Mouse (Mus musculus) adrenal gland, adult 2 months (tissue): ENCODE results near the gene Gm20388. TPM values are rescaled to one million over a fixed set of nuclear protein-coding genes. Genes with fewer than 3 reads are reported as not detected.
A peak's percentile ranks its signal among the peaks of the same experiment; 100 is the strongest.

Source experiments
- DNase-seq: peaks from one replicate; pipeline ENCODE4 v3.0.0; 2021
- polyA plus RNA-seq: library from polyadenylated mRNA; depleted of rRNA; stranded (reverse); fragments of >200 nt; gene quantifications from 2 replicates; pipeline ENCODE4 v1.2.3, GENCODE M21; 2012
- total RNA-seq, 2 experiments: library from RNA; stranded (reverse); gene quantifications; 2 replicates each; pipeline ENCODE4 v1.2.3; 2021

Gm20388 gene
- total and polyA plus RNA-seq, 3 experiments: 5.9 to 50.1 (median 9.9) TPM

- no peak for DNase-seq
These were observed 2060.9 kb downstream of the Gm20388 start for GRCm38 (mm10) chr8:121971488-121972058.

- DNase-seq: no peak
These were observed 2063.3 kb downstream of the Gm20388 start for GRCm38 (mm10) chr8:121973906-121974305.

- DNase-seq: no peak
These were observed 2067.4 kb downstream of the Gm20388 start for GRCm38 (mm10) chr8:121977819-121978590.

GRCm38 (mm10) chr8:121978670-121979069 lies 2068.0 kb downstream of the Gm20388 start:
- no peak for DNase-seq

- no peak for DNase-seq
These were observed 2070.3 kb downstream of the Gm20388 start for GRCm38 (mm10) chr8:121980792-121981519.

- DNase-seq: peak; percentile 64
These were observed 2070.9 kb downstream of the Gm20388 start for GRCm38 (mm10) chr8:121981520-121981895.

GRCm38 (mm10) chr8:121985673-121986072 lies 2075.0 kb downstream of the Gm20388 start:
- no peak for DNase-seq

GRCm38 (mm10) chr8:121987892-121988291 lies 2077.3 kb downstream of the Gm20388 start:
- DNase-seq: no peak

- DNase-seq: peak; percentile 79
These were observed 2080.0 kb downstream of the Gm20388 start for GRCm38 (mm10) chr8:121990506-121991255.

GRCm38 (mm10) chr8:121991611-121992010 lies 2081.0 kb downstream of the Gm20388 start:
- peak; percentile 34 for DNase-seq

GRCm38 (mm10) chr8:121992911-121993310 lies 2082.3 kb downstream of the Gm20388 start:
- DNase-seq: no peak

- no peak for DNase-seq
These were observed 2084.5 kb downstream of the Gm20388 start for GRCm38 (mm10) chr8:121995112-121995511.

GRCm38 (mm10) chr8:121995895-121996294 lies 2085.3 kb downstream of the Gm20388 start:
- DNase-seq: no peak

- DNase-seq: peak; percentile 68
These were observed 2088.0 kb downstream of the Gm20388 start for GRCm38 (mm10) chr8:121998631-121999030.

GRCm38 (mm10) chr8:121999211-121999610 lies 2088.6 kb downstream of the Gm20388 start:
- no peak for DNase-seq

- no peak for DNase-seq
These were observed 2090.9 kb downstream of the Gm20388 start for GRCm38 (mm10) chr8:122001339-122002115.

- no peak for DNase-seq
These were observed 2093.0 kb downstream of the Gm20388 start for GRCm38 (mm10) chr8:122003646-122004045.

GRCm38 (mm10) chr8:122004131-122004530 lies 2093.5 kb downstream of the Gm20388 start:
- DNase-seq: no peak

- DNase-seq: no peak
These were observed 2095.0 kb downstream of the Gm20388 start for GRCm38 (mm10) chr8:122005422-122006204.

- no peak for DNase-seq
These were observed 2096.2 kb downstream of the Gm20388 start for GRCm38 (mm10) chr8:122006688-122007484.
